Mouse (Mus musculus): ENCODE results near the gene Blcap.

GRCm38 (mm10) chr2:157567235-157567961, 3.7 kb downstream of the Blcap start:
- no peak for TF ChIP-seq POLR2A (IDR thresholded peaks at IDR 0.05; ENCODE audit: insufficient read depth, low read length)
- no peak for TF ChIP-seq CTCF (IDR thresholded peaks at IDR 0.05; ENCODE audit: low read depth, low read length)
- 0 out of 2 replicates have a peak, but pooled peaks have one; percentile 67 for TF ChIP-seq EP300 (IDR thresholded peaks at IDR 0.05; ENCODE audit: insufficient read depth, low read depth, low read length)
